Mouse (Mus musculus) midbrain, embryonic 13.5 days (tissue): ENCODE results near the gene Tln2. TPM values are rescaled to one million over a fixed set of nuclear protein-coding genes. Genes with fewer than 3 reads are reported as not detected.

Experiments used
- ATAC-seq: fragments of 200-750 bp; cut with Nextera tagmentation; 2 replicates; pipeline ENCODE4 v1.8.0; 2017; ENCODE audit warnings: mild to moderate bottlenecking, moderate TSS enrichment, moderate library complexity
- H3K27ac ChIP-seq: fragments of 300-500 bp; sonication (generic); 2 replicates; pipeline ENCODE4 v1.5.1; 2015; ENCODE audit warnings: inconsistent platforms, mild to moderate bottlenecking, moderate library complexity
- H3K27me3 ChIP-seq: fragments of 300-500 bp; sonication (generic); 2 replicates; pipeline ENCODE4 v1.6.1; 2015; ENCODE audit warnings: mild to moderate bottlenecking, inconsistent platforms
- H3K36me3 ChIP-seq: fragments of 300-500 bp; sonication (generic); 2 replicates; pipeline ENCODE4 v1.6.1; 2015; ENCODE audit warnings: mild to moderate bottlenecking, inconsistent platforms
- H3K4me1 ChIP-seq: fragments of 300-500 bp; sonication (generic); replicated peaks from 2 replicates; pipeline ENCODE4 v1.6.1; 2015; ENCODE audit warnings: inconsistent platforms
- H3K4me2 ChIP-seq: fragments of 300-500 bp; sonication (generic); replicated peaks from 2 replicates; pipeline ENCODE4 v1.6.1; 2015; ENCODE audit warnings: moderate library complexity, mild to moderate bottlenecking, inconsistent platforms
- H3K4me3 ChIP-seq: fragments of 300-500 bp; sonication (generic); replicated peaks from 2 replicates; pipeline ENCODE4 v1.5.1; 2015; ENCODE audit warnings: mild to moderate bottlenecking, inconsistent platforms
- H3K9ac ChIP-seq: fragments of 300-500 bp; sonication (generic); replicated peaks from 2 replicates; pipeline ENCODE4 v1.6.1; 2015; ENCODE audit warnings: mild to moderate bottlenecking, inconsistent platforms
- H3K9me3 ChIP-seq: fragments of 300-500 bp; sonication (generic); 2 replicates; pipeline ENCODE4 v1.6.1; 2016; ENCODE audit warnings: mild to moderate bottlenecking, inconsistent platforms
- WGBS: fragments of 180-500 bp; shearing (Covaris S2); methylation state at CpG from one replicate; pipeline ENCODE4 v1.1.7; 2015; 5-methylcytosine and 5-hydroxymethylcytosine counted together
- polyA plus RNA-seq: library from polyadenylated mRNA; unstranded; fragments of >200 nt; fragmentation: Nextera tagmentation; extraction: Ambion mirVana; gene quantifications from 2 replicates; pipeline ENCODE4 v1.2.1, GENCODE M21; 2015

Gene Tln2
- polyA plus RNA-seq, 1 experiment from 2014 or later = 16.4 TPM

DNA sequence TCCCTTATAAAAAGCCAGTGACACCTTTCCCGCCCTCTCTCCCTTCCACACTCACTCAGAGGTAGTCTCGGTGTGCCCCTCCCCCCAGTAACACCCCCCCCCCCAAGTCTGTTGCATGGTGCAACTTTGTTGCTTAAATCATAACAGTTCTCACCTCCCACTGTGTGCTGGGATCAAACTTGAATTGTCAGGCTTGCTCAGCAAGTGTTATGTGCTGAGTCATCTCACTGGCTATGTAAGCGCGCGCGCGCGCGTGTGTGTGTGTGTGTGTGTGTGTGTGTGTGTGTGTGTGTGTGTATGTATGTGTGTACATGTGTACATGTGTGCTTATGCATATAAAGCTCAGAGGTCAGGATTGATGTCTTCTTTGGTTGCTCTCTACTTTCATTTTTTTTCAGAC, 350.1 kb downstream of the Tln2 start:
- Histone ChIP-seq H3K4me3 (no peak overlapping the region), H3K4me1 (no peaks in the 10 kb centered on the region), H3K9me3 (no peaks in the 10 kb centered on the region), H3K9ac (no peak overlapping the region), H3K27me3 (no peaks in the 10 kb centered on the region), H3K36me3 (no peaks in the 10 kb centered on the region), H3K27ac (no peak overlapping the region), H3K4me2 (no peak overlapping the region)
- 93% methylated on average over 9 of the region's 9 CpGs for WGBS
- ATAC-seq = no peak

- no peak overlapping the region for H3K9ac ChIP-seq
- H3K9me3 ChIP-seq = no peaks in the 10 kb centered on the region
- no peak overlapping the region for H3K4me2 ChIP-seq
- no peaks in the 10 kb centered on the region for H3K27me3 ChIP-seq
- no peak overlapping the region for H3K4me3 ChIP-seq
- no peak overlapping the region for H3K27ac ChIP-seq
- ATAC-seq = no peak
- WGBS = 24% methylated on average over 3 of the region's 3 CpGs
- H3K4me1 ChIP-seq = no peaks in the 10 kb centered on the region
- no peaks in the 10 kb centered on the region for H3K36me3 ChIP-seq
Measured at GRCm38 (mm10) chr9:67208420-67208819, 351.1 kb downstream of the Tln2 start.

GRCm38 (mm10) chr9:67205175-67205574, 354.3 kb downstream of the Tln2 start:
- no peak for ATAC-seq

GRCm38 (mm10) chr9:67196609-67197008, 362.9 kb downstream of the Tln2 start:
- no peak for ATAC-seq
- H3K27ac ChIP-seq = no peak overlapping the region
- H3K27me3 ChIP-seq = no peaks in the 10 kb centered on the region
- no peak overlapping the region for H3K4me3 ChIP-seq
- H3K4me2 ChIP-seq = no peak overlapping the region
- no peak overlapping the region for H3K9ac ChIP-seq
- no peaks in the 10 kb centered on the region for H3K9me3 ChIP-seq
- WGBS = 97% methylated on average over 8 of the region's 8 CpGs
- no peaks in the 10 kb centered on the region for H3K36me3 ChIP-seq
- H3K4me1 ChIP-seq = no peaks in the 10 kb centered on the region; the same call in 1 of the 2 replicates

More at GRCm38 (mm10) chr9:67205175-67205574, 354.3 kb downstream of the Tln2 start:
- H3K9me3 ChIP-seq = no peaks in the 10 kb centered on the region
- 83% methylated on average over 4 of the region's 4 CpGs for WGBS
- H3K27ac ChIP-seq = no peak overlapping the region
- no peak overlapping the region for H3K9ac ChIP-seq
- H3K4me2 ChIP-seq = no peak overlapping the region
- no peaks in the 10 kb centered on the region for H3K27me3 ChIP-seq
- H3K4me3 ChIP-seq = no peak overlapping the region
- no peaks in the 10 kb centered on the region for H3K4me1 ChIP-seq
- H3K36me3 ChIP-seq = no peaks in the 10 kb centered on the region

GRCm38 (mm10) chr9:67195306-67195705, 364.2 kb downstream of the Tln2 start:
- H3K9me3 ChIP-seq = no peaks in the 10 kb centered on the region
- no peak for ATAC-seq
- WGBS = 29% methylated on average over 7 of the region's 7 CpGs

DNA sequence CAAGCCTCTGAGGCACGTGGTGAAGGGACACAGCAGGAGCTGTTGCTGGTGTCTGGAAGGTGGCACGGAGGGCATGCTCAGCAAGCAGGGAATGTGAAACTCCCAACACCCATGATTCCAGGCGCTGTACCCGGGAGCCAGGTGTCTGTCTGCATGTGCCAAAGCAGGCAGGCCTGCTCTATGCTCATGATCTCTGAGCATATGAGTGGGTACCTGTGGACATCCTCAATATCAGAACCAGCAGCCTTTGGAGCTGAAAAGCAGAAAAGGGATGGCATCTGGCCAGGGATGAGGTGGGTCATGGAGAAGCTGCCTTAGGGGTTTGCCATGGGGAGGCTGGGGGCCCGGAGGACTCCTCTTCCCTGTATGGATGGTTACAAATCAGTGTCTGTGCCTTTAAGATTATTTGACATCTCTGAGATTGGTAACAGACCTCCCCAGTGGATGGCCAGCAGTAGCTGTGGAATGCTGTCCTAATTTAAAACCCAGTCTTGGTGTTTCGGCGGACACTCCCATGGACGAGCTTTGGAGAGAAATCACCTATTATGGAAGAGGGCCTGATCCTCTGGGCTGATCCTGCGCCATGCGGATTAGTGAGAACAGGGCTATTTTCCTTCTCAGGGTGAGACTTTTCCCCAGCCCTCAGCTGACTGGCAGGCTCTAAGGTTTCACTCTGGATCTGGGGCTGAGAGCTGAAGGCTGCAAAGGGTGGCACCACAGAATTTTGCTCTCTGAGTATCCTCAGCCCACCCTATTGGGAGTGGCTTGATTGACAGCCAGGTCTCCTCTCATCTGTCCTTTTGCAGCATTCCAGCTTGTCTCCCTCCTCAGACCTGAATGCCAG, 367.8 kb downstream of the Tln2 start:
- H3K9me3 ChIP-seq = no peaks in the 10 kb centered on the region
- WGBS = 53% methylated on average over 10 of the region's 10 CpGs
- ATAC-seq = no peak
- no peaks in the 10 kb centered on the region for H3K27me3 ChIP-seq
- H3K4me3 ChIP-seq = no peak overlapping the region
- H3K36me3 ChIP-seq = no peaks in the 10 kb centered on the region
- H3K4me2 ChIP-seq = no peak overlapping the region
- H3K4me1 ChIP-seq = no peaks in the 10 kb centered on the region; the same call in 1 of the 2 replicates
- H3K9ac ChIP-seq = no peak overlapping the region
- no peak overlapping the region for H3K27ac ChIP-seq

More at GRCm38 (mm10) chr9:67195306-67195705, 364.2 kb downstream of the Tln2 start:
- H3K4me2 ChIP-seq = no peak overlapping the region
- H3K4me3 ChIP-seq = no peak overlapping the region
- H3K4me1 ChIP-seq = no peaks in the 10 kb centered on the region; the same call in 1 of the 2 replicates
- no peaks in the 10 kb centered on the region for H3K27me3 ChIP-seq
- no peak overlapping the region for H3K9ac ChIP-seq
- no peaks in the 10 kb centered on the region for H3K36me3 ChIP-seq
- H3K27ac ChIP-seq = no peak overlapping the region

GRCm38 (mm10) chr9:67187686-67188085, 371.8 kb downstream of the Tln2 start:
- Histone ChIP-seq H3K36me3 (no peaks in the 10 kb centered on the region), H3K4me3 (no peak overlapping the region), H3K9ac (no peak overlapping the region), H3K27ac (no peak overlapping the region), H3K4me1 (no peaks in the 10 kb centered on the region; the same call in 1 of the 2 replicates), H3K27me3 (no peaks in the 10 kb centered on the region), H3K9me3 (no peaks in the 10 kb centered on the region), H3K4me2 (no peak overlapping the region)
- no peak for ATAC-seq
- WGBS = 91% methylated on average over 5 of the region's 5 CpGs

DNA sequence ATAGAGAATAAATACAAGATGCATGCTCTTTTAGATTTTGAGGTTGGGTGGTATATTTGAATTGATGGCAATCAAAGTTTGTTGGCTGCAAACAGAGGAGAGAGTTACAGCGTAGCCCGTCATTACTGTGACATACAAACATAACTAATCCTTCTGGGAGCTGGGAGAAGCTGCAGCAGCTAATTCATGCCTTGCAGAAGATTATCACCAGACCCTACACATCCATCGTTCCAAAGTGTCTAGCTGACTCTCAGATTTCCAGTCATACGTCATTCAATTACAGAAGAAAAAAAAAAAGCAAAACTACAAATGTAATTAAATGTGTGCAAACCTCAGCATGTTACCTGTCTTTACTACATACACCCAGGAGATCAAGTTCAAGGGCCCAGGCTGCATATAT, 372.3 kb downstream of the Tln2 start:
- no peak overlapping the region for H3K4me2 ChIP-seq
- ATAC-seq = no peak
- 74% methylated on average over 4 of the region's 4 CpGs for WGBS

DNA sequence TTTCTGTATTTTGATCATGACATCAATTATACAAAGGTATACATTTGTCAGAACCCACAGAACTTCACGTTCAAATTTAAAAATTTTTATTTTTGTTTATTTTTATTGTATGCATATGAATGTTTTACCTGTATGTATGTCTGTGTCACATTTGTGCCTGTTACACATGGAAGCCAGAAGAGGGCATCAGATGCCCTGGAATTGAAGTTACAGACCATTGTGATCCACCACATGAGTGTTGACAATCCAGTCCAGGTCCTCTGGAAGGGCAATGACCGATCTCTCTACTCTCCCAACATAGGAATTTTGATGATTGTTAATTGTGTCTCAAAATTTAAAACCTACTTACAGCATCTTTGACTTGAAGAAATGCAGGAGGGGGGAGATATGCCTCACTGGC, 374.9 kb downstream of the Tln2 start:
- H3K27me3 ChIP-seq = no peaks in the 10 kb centered on the region
- H3K4me1 ChIP-seq = no peaks in the 10 kb centered on the region
- no peaks in the 10 kb centered on the region for H3K36me3 ChIP-seq
- H3K27ac ChIP-seq = no peak overlapping the region
- no peak overlapping the region for H3K9ac ChIP-seq
- H3K9me3 ChIP-seq = no peaks in the 10 kb centered on the region
- no peak overlapping the region for H3K4me3 ChIP-seq
- no peak overlapping the region for H3K4me2 ChIP-seq
- 81% methylated on average over 2 of the region's 2 CpGs for WGBS
- ATAC-seq = no peak

More for the DNA sequence above, 372.3 kb downstream of the Tln2 start:
- Histone ChIP-seq H3K27me3 (no peaks in the 10 kb centered on the region), H3K36me3 (no peaks in the 10 kb centered on the region), H3K4me3 (no peak overlapping the region), H3K9me3 (no peaks in the 10 kb centered on the region), H3K4me1 (no peaks in the 10 kb centered on the region; the same call in 1 of the 2 replicates), H3K9ac (no peak overlapping the region), H3K27ac (no peak overlapping the region)

DNA sequence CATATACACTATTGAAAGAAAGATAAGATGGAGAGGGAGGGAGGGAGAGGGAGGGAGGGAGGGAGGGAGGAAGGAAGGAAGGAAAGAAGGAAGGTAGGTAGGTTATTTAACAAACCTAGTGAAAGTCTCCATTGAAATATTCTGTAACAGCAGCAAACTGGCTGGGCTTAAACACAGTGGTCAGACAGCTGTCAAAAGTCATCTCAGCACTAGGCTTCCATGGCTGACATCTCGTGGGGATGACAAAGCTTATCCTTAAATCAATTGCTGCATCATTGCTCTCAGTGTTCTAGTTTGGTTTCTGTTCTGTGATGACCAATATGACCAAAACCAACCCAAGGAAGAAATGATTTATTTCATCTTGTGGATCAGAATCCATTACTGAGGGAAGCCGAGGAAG, 376.0 kb downstream of the Tln2 start:
- H3K36me3 ChIP-seq = no peaks in the 10 kb centered on the region
- no peak overlapping the region for H3K9ac ChIP-seq
- ATAC-seq = no peak
- H3K4me1 ChIP-seq = no peaks in the 10 kb centered on the region
- 88% methylated on average over 2 of the region's 2 CpGs for WGBS
- no peak overlapping the region for H3K4me3 ChIP-seq
- H3K27ac ChIP-seq = no peak overlapping the region
- no peaks in the 10 kb centered on the region for H3K9me3 ChIP-seq
- H3K27me3 ChIP-seq = no peaks in the 10 kb centered on the region
- H3K4me2 ChIP-seq = no peak overlapping the region

DNA sequence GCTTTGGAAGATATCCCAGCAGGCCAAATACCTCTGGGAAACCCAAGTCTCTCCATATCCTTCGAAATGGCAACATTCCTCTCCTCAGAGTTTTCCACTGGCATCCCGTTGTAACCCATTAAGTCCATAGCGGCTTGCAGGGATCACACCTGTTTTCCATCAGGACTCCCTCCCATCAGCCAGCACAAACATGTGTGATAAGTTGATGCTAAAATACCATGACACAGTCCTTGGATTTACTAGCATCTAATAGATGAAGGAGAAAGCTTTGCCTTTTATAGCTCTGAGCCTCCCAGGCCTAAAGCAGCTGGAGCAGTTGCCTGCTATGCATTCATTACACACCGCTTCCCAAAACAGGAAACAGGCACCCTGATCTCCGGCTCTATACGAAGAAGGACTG, 377.5 kb downstream of the Tln2 start:
- no peaks in the 10 kb centered on the region for H3K4me1 ChIP-seq
- no peak overlapping the region for H3K9ac ChIP-seq
- no peaks in the 10 kb centered on the region for H3K9me3 ChIP-seq
- ATAC-seq = no peak
- no peak overlapping the region for H3K4me3 ChIP-seq
- 79% methylated on average over 6 of the region's 6 CpGs for WGBS
- no peaks in the 10 kb centered on the region for H3K36me3 ChIP-seq
- H3K27me3 ChIP-seq = no peaks in the 10 kb centered on the region
- no peak overlapping the region for H3K4me2 ChIP-seq
- H3K27ac ChIP-seq = no peak overlapping the region

DNA sequence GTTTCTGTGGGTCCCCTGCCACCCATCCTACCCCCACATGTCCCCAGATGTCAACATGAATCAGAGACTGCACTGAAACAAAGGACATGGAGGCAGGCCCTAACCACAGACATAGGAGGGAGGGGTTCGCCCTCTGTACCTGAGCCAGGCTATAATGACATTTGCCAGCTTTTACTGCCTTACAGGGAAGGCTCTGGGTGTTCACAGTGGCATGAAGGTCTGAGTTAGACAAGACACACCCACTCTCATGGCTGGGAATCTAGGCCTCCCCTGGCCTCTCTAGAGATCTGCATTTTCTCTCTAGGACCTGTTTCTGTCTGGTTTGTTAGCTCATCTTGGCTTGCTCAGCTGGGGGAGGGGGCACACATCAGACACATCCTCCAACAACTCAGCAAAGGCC, 380.8 kb downstream of the Tln2 start:
- ATAC-seq = no peak
- 84% methylated on average over 1 of the region's 1 CpGs for WGBS
- no peak overlapping the region for H3K4me3 ChIP-seq
- no peaks in the 10 kb centered on the region for H3K27me3 ChIP-seq
- no peaks in the 10 kb centered on the region for H3K36me3 ChIP-seq
- H3K27ac ChIP-seq = no peak overlapping the region
- no peak overlapping the region for H3K4me2 ChIP-seq
- H3K9me3 ChIP-seq = peaks cover 1% of the 10 kb centered on the region; the same call in 1 of the 2 replicates
- H3K9ac ChIP-seq = no peak overlapping the region
- no peaks in the 10 kb centered on the region for H3K4me1 ChIP-seq
